Mouse (Mus musculus) left cerebral cortex, postnatal 14 days (tissue): ENCODE results near the gene Tie1. TPM values are rescaled to one million over a fixed set of nuclear protein-coding genes. Genes with fewer than 3 reads are reported as not detected.
A peak's percentile ranks its signal among the peaks of the same experiment; 100 is the strongest.
"Not testable (repeated sequence)": the region's sequence is repeated elsewhere in the genome, so short reads cannot be mapped to it uniquely, and the experiment has no call there.

Source experiments
- DNase-seq, 2 experiments: peaks; one replicate each; pipeline ENCODE4 v3.0.0; 2021 to 2022; ENCODE audit warnings: low spot score in 2 of 2, mixed read lengths in 1 of 2
- intact Hi-C: fragments of 180-260 bp; cut with DNase I; formaldehyde crosslinking; loops from one replicate; pipeline ENCODE4 v1.15.1; 2025
- long read RNA-seq, 2 experiments: library from polyadenylated mRNA; stranded (forward); transcript quantifications; one replicate each; pipeline ENCODE4 v2.0.0; 2021
- total RNA-seq, 2 experiments: library from RNA; stranded (reverse); gene quantifications; 2 replicates each; pipeline ENCODE4 v1.2.3; 2021

The Tie1 gene
- 10 to 100 TPM; 12.5 to 14.8 TPM for total RNA-seq
- long read RNA-seq, experiment 1, full-length matches to known transcripts, result 11 of 18 reads
- long read RNA-seq, experiment 1, partial matches to known transcripts, result 4 of 18 reads
- long read RNA-seq, experiment 1, other reads (novel, unspliced or antisense), result 3 of 18 reads
- long read RNA-seq, experiment 2, full-length matches to known transcripts, result 5 of 10 reads
- long read RNA-seq, experiment 2, partial matches to known transcripts, result 2 of 10 reads
- long read RNA-seq, experiment 2, other reads (novel, unspliced or antisense), result 3 of 10 reads

DNA sequence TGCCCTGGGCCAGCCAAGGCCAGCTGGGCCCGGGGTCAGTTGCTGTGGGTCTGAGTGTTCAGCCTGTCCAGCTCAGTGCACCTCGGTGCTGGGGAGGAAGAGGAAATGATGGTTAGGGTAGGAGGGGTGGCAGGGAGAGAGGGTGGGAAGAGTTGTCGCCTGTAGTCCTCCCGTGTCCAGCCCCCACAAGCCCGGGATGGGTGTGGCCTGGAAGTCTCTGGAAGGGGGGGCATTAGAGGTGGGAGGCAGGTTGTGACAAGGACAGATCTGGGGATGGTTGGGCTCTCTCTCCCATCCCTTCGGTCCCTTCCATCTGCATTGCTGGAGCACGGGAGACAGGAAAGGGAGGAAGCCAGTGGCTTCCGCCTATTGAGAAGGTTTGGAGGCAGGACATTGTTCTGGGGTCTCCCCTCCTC, at the start of gene Tie1:
TSS of gene Tie1 (minus strand) at position 345 of the 416 bp plus-strand sequence.
- no peak for DNase-seq
- intact Hi-C loops, result no loop called here

DNA sequence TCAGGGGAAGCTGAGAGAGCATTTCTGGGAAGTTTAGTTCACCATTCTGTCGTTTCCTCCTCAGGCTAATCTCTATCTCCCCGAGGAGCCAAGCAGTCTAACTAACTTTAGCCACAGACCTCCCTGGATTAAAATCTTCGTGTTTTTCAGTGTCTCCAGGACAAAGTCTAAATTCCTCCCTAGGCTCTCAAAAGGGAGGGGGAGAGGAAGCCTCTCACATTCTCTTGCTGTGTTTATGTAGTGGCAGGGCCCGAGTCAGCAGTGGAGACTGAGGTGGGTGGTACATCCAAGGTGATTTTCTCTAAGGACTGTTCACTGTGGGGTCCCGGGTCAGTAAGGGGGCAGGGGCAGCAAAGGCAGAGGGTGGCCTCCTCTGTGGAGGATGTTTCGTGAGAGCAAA, 47.9 kb upstream of the Tie1 start:
- no peak for DNase-seq
- intact Hi-C loops, result no loop called here

DNA sequence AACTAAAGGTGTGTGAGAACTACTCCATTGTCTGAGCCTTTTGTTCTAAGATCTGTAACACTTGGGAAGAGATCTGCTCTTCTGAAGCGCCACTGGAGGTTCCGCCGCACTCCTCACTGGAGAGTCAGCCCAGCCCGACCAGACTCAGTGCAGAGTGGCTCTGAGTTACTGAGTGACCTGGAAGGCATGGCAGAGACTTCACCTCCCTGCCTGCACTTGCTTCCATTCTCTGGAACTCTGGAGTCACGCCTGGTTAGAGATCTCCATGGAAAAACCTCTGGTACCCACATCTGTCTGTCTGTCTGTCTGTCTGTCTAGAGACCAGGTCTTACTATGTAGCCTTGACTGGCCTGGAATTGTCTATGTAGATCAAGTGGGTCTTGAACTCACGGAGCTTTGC, 45.7 kb upstream of the Tie1 start:
- DNase-seq, result no peak
- intact Hi-C loops, result no loop called here

DNA sequence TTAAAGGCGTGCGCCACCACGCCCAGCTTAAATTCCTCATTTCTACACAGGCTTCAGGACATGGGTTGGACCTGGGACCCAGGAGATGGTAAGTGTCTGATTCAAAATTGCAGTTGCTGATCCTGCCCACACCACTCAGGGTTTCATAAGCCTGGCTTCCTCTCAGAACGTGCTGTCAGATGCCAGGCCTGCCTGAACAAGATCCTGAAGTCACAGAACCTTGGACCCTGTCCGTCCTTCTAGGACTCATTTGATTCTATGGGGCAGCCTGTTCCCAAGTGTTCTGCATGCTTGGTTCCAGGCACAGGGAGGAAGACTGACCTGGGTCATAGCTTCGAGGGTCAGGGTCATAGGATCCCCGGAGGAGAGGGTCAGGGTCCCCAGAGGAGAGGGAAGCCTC, 43.7 kb upstream of the Tie1 start:
- DNase-seq, result no peak
- intact Hi-C loops, result no loop called here

DNA sequence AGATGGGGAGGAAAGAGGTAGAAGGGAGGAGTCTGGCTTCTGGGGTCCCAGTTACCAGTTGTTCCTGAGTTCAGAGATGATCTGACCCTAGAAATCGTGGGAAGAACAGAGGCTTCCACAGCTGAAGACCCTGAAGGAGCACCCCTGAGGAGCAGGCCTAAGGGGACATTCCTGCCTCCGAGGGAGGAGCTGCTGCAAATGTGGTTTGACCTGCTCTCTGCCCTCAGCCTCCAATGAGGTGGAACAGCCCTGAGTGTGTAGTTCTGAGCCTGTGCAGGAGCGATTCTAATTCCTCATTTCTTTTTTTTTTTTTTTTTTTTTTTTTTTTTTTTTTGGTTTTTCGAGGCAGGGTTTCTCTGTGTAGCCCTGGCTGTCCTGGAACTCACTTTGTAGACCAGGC, 43.3 kb upstream of the Tie1 start:
- intact Hi-C loops, result no loop called here
- no peak for DNase-seq

DNA sequence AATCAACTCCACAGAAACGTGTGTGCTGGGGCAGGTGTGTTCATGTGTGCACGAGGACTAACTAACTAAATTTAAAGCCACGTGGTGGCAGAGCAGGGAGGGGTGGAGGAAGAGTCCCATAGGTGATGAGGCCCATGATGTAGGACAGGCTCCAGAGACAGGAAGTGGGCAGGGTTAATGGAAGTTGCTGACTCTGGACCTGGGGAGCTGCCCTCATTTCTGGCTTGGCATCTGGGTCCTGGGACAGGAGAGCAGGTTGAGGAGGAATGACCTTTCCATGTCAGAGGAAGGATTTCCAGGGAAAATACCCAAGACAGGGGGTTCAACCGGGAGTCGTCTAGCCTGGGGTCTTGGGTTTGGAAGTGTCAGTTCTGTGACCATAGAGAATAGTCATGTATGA, 42.8 kb upstream of the Tie1 start:
- DNase-seq, result no peak
- intact Hi-C loops, result no loop called here

DNA sequence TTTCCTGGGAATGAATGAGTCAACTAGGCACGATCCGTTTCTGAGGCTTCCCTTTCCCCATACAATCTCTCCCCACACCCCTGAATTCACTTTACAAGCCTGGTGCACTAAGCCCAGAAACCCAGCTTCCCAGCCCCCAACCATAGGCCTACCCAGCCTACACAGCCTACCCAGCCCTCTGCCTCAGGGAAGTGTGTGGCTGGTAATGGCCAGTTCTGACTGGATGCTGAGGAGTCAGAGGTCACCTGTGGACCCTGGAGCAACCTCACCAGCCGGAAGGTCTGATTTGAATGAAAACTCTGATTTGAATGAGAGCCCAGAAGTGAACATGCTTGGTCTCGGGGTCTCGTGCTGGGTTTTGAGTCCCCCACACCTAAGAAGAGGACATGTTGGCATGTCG, 37.9 kb upstream of the Tie1 start:
- DNase-seq, result no peak
- intact Hi-C loops, result no loop called here

DNA sequence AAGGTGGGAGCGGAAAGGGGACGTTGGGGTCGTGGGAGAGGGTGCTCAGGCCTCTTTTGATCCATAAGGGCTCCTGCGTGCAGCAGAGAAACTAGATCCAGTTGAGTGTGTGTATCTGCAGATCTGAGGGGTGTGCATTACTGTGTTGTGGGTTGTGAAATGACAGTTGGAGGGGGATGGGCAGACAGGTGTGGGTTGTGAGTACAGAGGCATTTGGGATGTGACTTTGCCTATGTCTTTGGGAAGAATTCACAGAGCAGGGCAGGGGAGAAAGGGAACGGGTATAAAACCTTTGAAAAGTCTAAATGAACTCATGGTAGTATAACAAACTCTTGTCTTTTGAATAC, 37.4 kb upstream of the Tie1 start:
- no peak for DNase-seq
- intact Hi-C loops, result no loop called here

DNA sequence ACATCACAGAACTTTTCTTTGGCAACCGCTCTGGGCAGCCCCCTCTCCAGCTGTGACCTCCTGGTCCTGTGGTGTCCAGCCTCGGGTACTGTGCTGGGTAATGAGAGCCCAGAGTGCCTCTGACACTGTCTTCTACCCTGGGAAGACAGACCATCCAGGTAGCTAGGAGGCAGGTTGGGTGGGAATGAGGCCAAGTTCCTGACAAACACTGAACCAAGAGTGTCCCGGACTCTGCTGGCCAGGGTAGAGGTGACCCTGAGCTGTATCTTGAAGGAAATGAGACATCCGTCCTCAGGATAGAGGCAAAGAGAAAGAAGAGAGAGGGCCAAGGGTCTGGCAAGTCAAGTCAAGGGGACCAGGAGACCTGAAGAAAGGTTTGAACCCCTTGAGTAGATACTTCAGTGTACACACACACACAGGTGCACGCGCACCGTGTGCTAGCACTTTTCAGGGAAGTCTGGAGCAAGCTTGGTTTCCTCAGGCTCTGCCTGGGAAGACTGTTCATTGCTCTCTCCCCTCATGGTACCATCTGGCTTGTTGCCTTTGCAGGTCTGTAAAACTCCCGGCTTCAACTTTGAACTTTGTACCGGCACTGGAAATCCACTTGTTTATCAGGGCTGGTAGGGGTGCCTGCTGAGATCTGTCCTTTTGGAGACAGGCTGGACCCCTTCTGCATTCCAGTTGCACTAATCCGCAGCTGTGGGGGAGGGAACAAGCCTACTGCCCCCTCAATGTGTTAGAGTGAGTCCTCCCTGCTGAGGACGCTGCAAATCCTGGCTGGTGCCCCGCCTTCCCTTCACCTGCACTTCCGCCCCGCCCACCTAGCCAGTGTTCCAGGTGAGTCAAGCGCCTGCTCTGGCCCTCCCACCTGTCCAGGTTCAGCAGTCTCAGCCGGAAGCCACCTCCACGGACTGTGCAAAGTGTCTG, 36.8 kb upstream of the Tie1 start, which contains the start of gene 2610528J11Rik:
TSS of gene 2610528J11Rik (plus strand) at position 592 of the 927 bp plus-strand sequence.
- DNase-seq, result no peak
- intact Hi-C loops, result no loop called here

DNA sequence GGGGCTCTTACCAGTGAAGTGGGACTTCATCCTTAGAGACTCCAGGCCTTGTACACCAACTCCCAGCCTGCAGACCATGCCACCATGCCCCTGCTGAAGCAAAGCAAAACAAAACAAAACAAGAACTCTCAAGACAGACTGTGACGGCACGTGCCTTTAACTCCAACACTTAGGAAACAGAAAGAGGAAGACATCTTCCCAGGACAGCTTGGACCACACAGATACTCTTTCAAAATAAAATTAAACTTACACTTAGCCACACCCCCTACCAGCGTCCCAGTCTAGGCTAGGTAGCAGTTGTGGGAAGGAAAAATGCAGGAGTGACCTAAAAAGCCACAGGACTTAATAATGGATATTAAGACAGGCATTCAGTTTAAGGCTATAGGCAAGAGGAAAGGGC, 35.9 kb upstream of the Tie1 start:
- DNase-seq, result no peak
- intact Hi-C loops, result no loop called here

DNA sequence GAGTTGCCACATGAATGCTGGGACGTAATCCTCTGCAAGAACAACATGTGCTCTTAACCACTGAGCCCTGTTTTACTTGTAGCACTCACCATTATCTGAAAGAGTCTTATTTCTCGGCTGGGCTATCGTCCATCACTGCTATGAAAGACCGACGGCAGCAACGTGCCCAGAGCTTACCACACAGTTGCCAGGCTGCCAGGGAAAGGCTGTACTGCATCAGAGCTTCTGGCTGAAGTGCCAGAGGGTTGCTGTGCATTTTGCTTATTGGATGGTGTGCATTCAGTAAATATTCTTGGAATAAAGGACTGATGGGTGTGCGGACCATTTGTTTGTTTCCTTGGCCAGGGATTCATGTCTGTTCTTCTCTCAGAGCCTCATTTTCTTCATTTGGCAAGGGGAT, 34.1 kb upstream of the Tie1 start:
- intact Hi-C loops, result no loop called here
- no peak for DNase-seq

DNA sequence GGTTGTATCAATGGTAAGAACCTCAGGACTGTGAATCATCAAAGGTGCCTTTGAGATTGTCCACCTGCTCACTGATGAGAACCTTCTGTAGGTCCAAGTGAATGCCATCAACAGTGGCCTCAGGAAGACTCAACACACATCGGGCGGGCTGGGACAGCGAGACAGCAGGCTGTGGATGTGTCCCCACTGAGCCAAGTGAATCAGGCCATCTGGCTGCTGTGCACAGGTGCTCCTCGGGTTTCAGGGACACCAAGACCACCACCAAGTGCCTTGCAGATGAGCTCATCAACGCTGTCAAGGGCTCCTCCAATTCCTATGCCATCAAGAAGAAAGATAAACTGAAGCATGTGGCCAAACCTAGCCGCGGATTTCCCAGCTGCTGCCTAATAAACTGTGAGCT, 32.4 kb upstream of the Tie1 start:
- intact Hi-C loops, result no loop called here
- DNase-seq, result no peak

DNA sequence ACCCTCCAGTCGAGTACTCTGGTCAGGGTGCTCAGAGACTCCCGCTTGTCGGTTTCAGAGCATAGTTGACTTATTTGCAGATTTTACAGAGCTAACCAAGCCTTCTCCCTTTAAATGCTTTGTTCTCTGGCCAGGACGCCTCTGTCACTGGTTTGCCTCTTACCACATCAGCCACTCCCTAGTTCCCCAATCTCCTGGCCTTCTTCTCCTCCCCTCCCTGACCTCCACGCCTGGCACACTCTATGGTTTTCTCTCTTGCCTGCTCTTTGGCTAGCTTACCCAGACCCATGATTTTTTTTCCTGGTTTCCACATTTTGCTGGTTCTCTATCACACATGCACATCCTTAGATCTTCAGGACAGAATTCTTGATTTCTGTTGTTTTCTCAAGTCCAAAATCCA, 28.3 kb upstream of the Tie1 start:
- intact Hi-C loops, result no loop called here
- DNase-seq, result no peak

DNA sequence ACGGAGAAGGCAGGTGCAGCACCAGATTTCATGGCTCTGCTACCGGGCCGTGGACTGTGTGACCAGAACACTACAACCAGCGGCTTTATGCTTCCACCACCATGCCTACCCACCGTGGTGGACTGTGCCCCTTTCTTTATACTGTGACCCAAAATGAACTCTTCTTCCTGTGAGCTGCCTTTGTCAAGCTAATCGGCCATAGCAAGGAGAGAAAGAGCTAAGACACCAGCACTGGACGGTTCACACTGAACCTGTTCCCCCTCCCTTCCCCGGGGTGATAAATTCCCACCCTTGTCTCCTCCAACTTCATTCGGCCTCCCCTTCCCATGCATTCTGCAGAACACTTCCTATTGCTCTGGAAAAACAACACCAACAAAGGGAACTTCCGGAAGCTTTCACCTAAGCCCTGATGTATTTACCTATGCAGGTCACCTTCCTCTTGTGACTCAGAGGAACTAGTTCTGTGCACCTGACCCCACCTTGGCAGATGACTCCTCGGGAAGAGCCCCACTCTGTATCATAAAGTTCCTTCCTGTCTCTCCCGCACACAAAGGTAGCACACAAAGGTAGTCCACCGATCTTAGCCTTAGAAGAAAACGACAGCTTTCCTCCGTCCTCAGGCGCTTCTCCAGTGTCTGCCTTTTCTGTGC, 27.8 kb upstream of the Tie1 start:
- DNase-seq, result peak in 1 of 2 experiments; percentile 12
- intact Hi-C loops, result no loop called here

DNA sequence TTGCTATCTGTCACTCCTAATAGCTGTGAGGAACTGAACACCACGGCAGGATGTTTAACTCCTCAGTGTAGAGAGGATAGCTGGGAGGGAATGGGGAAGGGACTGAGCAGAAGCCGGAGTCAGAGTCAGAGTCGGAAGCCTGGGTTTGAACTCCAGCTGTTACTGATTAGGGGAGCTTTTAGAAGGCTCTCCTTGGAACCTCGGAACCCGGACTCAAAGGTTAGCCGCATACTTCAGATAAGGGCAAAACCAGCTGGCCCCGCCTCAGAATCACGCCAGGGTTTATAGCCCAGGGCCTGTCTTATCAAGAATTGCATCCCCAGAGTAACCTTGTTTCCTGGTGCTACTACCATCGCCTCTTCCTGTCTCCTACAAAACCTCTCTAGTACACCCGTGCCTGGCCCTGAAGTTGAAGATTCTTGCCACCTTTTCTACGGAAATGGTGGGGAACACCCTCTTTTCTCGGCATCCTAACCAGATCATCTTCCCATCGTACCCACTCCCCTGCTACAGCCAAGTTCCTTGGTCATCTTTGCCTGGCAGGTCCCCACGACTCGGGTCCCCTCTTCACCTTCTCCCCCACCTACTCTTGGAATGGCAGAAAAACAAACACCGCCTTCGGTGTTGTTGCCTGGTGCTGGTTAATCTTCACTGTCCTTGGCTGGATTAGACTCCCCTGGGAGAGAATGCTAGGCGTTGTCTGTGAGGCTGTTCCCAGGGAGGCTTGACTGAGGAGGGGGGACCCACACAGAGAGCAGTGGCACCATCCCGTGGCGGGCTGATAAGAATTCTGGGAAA, 27.0 kb upstream of the Tie1 start:
- intact Hi-C loops, result no loop called here

DNA sequence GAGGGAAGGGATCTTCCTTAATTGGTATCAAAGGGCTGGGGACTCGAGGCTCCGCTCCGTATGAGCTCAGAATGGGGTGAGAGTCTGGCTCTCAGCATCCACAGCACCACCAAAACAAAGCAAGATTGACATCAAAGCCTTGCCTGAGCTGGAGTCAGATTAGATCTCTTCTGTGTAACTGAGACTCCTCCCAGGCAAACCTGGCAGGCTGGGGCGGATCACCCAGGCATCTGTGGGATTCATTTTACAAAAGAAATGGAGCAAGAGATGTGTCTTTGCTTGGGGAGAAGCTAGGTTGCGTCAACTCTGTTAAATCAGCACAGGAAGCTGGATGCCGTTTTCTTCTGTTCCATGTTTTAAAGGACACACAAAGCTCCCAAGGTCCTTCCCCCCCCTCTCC, 19.2 kb upstream of the Tie1 start:
- intact Hi-C loops, result loop anchor here (10.0 kb wide), 1 partner anchor 54 kb away; the partner anchor contains the start of gene Mpl
- no peak for DNase-seq

More for the DNA sequence above, 27.0 kb upstream of the Tie1 start:
- DNase-seq, result no peak

DNA sequence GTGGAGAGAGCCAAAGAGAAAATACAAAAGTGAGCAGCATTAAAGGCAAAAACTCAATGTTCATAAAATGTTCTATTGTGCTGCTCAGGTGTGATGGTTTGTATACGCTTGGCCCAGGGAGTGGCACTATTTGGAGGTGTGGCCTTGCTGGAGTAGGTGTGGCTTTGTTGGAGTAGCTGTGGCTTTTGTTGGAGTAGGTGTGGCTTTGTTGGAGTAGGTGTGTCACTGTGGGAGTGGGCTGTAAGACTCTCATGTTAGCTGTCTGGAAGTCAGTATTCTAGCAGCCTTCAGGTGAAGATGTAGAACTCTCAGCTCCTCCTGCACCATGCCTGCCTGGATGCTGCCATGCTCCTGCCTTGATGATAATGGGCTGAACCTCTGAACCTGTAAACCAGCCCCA, 17.3 kb upstream of the Tie1 start:
- not testable (repeated sequence) for DNase-seq
- intact Hi-C loops, result loop anchor here (10.0 kb wide), 1 partner anchor 52 kb away; the partner anchor contains the start of gene Mpl

DNA sequence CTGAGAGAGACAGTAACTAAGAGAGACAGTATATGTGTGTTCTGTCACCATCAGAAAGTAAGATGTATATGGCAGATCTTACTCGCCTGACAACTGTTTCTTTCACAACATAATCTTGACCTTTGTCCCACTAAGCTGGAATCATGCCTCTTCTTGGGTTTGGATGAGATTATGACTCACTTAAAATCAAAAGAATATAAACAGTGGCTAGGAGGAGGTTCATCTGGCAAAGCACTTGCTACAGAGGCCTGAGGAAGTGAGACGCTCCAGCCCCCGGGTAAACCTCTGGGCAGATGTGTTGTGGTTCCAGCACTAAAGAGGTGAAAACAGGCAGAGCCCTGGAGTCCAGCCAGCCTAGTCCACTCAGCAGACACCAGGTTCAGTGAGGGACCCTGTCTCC, 15.7 kb upstream of the Tie1 start:
- no peak for DNase-seq
- intact Hi-C loops, result loop anchor here (10.0 kb wide), 1 partner anchor 51 kb away; the partner anchor contains the start of gene Mpl

DNA sequence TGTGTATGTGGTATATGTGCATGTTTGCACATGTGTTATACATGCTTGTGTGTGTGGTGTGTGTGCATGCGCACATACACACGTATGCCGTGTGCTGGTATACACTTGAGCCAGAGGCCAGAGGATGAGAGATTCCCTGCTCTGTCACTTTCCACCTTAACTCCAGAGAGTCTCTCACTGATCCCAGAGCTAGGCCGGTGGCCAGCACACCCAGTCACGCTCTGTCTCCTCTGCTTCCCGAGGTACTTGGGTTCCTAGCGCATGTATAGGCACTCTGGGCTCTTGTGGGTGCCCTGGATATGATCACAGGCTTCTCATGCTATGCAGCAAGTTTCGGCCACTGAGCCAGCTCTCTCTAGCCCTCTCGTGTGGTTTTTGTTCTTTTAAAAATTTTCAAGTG, 10.9 kb upstream of the Tie1 start:
- intact Hi-C loops, result loop anchor here (10.0 kb wide), 1 partner anchor 46 kb away; the partner anchor contains the start of gene Mpl
- DNase-seq, result no peak
